Mouse (Mus musculus): ENCODE data around the gene Bves. TPM values are rescaled to one million over a fixed set of nuclear protein-coding genes. Genes with fewer than 3 reads are reported as not detected.
"Not testable (repeated sequence)": the region's sequence is repeated elsewhere in the genome, so short reads cannot be mapped to it uniquely, and the experiment has no call there.

Gene Bves
- total and polyA plus RNA-seq, 2 experiments from 2014 or later, result 90.0 to 113 TPM

GRCm38 (mm10) chr10:45348143-45348542 is 12.6 kb downstream of the Bves start:
- peaks cover 58% of the 10 kb centered on the region for H3K36me3 ChIP-seq (replicated peaks; ENCODE audit: control insufficient read depth, insufficient read depth, low read length)
- H3K27me3 ChIP-seq (ENCODE audit: control insufficient read depth, insufficient read depth, low read length); H3K4me2 ChIP-seq (ENCODE audit: low read depth, low read length); H3K27ac ChIP-seq (ENCODE audit: low read depth); H3K9me3 ChIP-seq (replicated peaks; ENCODE audit: control insufficient read depth, low read length); H3K4me3 ChIP-seq (ENCODE audit: low read depth, low read length); H3K9ac ChIP-seq (replicated peaks; ENCODE audit: low read depth, low read length); ATAC-seq (ENCODE audit: insufficient read depth, low read depth); H3K4me1 ChIP-seq (ENCODE audit: control insufficient read depth, insufficient read depth); DNase-seq (ENCODE audit: low spot score): not testable (repeated sequence)
- WGBS, result 85% methylated on average over 3 of the region's 3 CpGs
- TF ChIP-seq CTCF (IDR thresholded peaks at IDR 0.05; ENCODE audit: low read depth), result peak; percentile 28; the same call in 1 of the 2 replicates

- DNase-seq (ENCODE audit: low spot score), result no peak
- H3K9ac ChIP-seq (replicated peaks; ENCODE audit: low read depth, low read length), result no peak overlapping the region
- ATAC-seq (ENCODE audit: insufficient read depth, low read depth), result no peak
- peaks cover 56% of the 10 kb centered on the region for H3K36me3 ChIP-seq (replicated peaks; ENCODE audit: control insufficient read depth, insufficient read depth, low read length)
- no peak overlapping the region for H3K4me2 ChIP-seq (ENCODE audit: low read depth, low read length)
- H3K9me3 ChIP-seq (replicated peaks; ENCODE audit: control insufficient read depth, low read length), result no peaks in the 10 kb centered on the region
- H3K27me3 ChIP-seq (ENCODE audit: control insufficient read depth, insufficient read depth, low read length), result no peaks in the 10 kb centered on the region
- TF ChIP-seq CTCF (IDR thresholded peaks at IDR 0.05; ENCODE audit: low read depth) (no peak), EP300 (IDR thresholded peaks at IDR 0.05; ENCODE audit: low read depth) (no peak)
- no peak overlapping the region for H3K4me3 ChIP-seq (ENCODE audit: low read depth, low read length)
- no peaks in the 10 kb centered on the region for H3K4me1 ChIP-seq (ENCODE audit: control insufficient read depth, insufficient read depth)
- WGBS, result 80% methylated on average over 6 of the region's 6 CpGs
- H3K27ac ChIP-seq (ENCODE audit: low read depth), result no peak overlapping the region; the same call in 1 of the 2 replicates
Measured at GRCm38 (mm10) chr10:45356091-45356490, 20.5 kb downstream of the Bves start.

- Histone ChIP-seq H3K27me3 (ENCODE audit: control insufficient read depth, insufficient read depth, low read length) (no peaks in the 10 kb centered on the region), H3K27ac (ENCODE audit: low read depth) (peak overlapping the region; percentile 96), H3K9me3 (replicated peaks; ENCODE audit: control insufficient read depth, low read length) (no peaks in the 10 kb centered on the region), H3K9ac (replicated peaks; ENCODE audit: low read depth, low read length) (no peak overlapping the region), H3K4me1 (ENCODE audit: control insufficient read depth, insufficient read depth) (peaks cover 16% of the 10 kb centered on the region), H3K4me2 (ENCODE audit: low read depth, low read length) (no peak overlapping the region), H3K36me3 (replicated peaks; ENCODE audit: control insufficient read depth, insufficient read depth, low read length) (peaks cover 32% of the 10 kb centered on the region), H3K4me3 (ENCODE audit: low read depth, low read length) (no peak overlapping the region)
- peak; percentile 90 for ATAC-seq (ENCODE audit: insufficient read depth, low read depth)
- peak; percentile 87 for DNase-seq (ENCODE audit: low spot score)
- TF ChIP-seq EP300 (IDR thresholded peaks at IDR 0.05; ENCODE audit: low read depth) (0 out of 2 replicates have a peak, but pooled peaks have one; percentile 23), CTCF (IDR thresholded peaks at IDR 0.05; ENCODE audit: low read depth) (no peak)
- WGBS, result 24% methylated on average over 5 of the region's 5 CpGs
Measured at GRCm38 (mm10) chr10:45363396-45363795, 27.8 kb downstream of the Bves start.

GRCm38 (mm10) chr10:45366987-45367705 is 31.6 kb downstream of the Bves start:
- no peak for DNase-seq (ENCODE audit: low spot score)
- H3K27ac ChIP-seq (ENCODE audit: low read depth), result no peak overlapping the region
- TF ChIP-seq EP300 (IDR thresholded peaks at IDR 0.05; ENCODE audit: low read depth), result no peak
- TF ChIP-seq CTCF (IDR thresholded peaks at IDR 0.05; ENCODE audit: low read depth), result peak; percentile 23
- H3K4me2 ChIP-seq (ENCODE audit: low read depth, low read length), result no peak overlapping the region
- peaks cover 16% of the 10 kb centered on the region for H3K4me1 ChIP-seq (ENCODE audit: control insufficient read depth, insufficient read depth)
- 84% methylated on average over 17 of the region's 17 CpGs for WGBS
- H3K4me3 ChIP-seq (ENCODE audit: low read depth, low read length), result no peak overlapping the region
- H3K36me3 ChIP-seq (replicated peaks; ENCODE audit: control insufficient read depth, insufficient read depth, low read length), result peaks cover 43% of the 10 kb centered on the region
- no peaks in the 10 kb centered on the region for H3K27me3 ChIP-seq (ENCODE audit: control insufficient read depth, insufficient read depth, low read length)
- no peak for ATAC-seq (ENCODE audit: insufficient read depth, low read depth)
- no peak overlapping the region for H3K9ac ChIP-seq (replicated peaks; ENCODE audit: low read depth, low read length)
- no peaks in the 10 kb centered on the region for H3K9me3 ChIP-seq (replicated peaks; ENCODE audit: control insufficient read depth, low read length)

GRCm38 (mm10) chr10:45369639-45370038 is 34.1 kb downstream of the Bves start:
- TF ChIP-seq EP300 (IDR thresholded peaks at IDR 0.05; ENCODE audit: low read depth), result no peak
- TF ChIP-seq CTCF (IDR thresholded peaks at IDR 0.05; ENCODE audit: low read depth), result no peak
- Histone ChIP-seq H3K9me3 (replicated peaks; ENCODE audit: control insufficient read depth, low read length) (no peaks in the 10 kb centered on the region), H3K27me3 (ENCODE audit: control insufficient read depth, insufficient read depth, low read length) (no peaks in the 10 kb centered on the region), H3K27ac (ENCODE audit: low read depth) (no peak overlapping the region), H3K4me3 (ENCODE audit: low read depth, low read length) (no peak overlapping the region), H3K4me1 (ENCODE audit: control insufficient read depth, insufficient read depth) (no peaks in the 10 kb centered on the region), H3K4me2 (ENCODE audit: low read depth, low read length) (no peak overlapping the region), H3K36me3 (replicated peaks; ENCODE audit: control insufficient read depth, insufficient read depth, low read length) (peaks cover 43% of the 10 kb centered on the region), H3K9ac (replicated peaks; ENCODE audit: low read depth, low read length) (no peak overlapping the region)
- WGBS, result 47% methylated on average over 3 of the region's 3 CpGs
- ATAC-seq (ENCODE audit: insufficient read depth, low read depth) (no peak), DNase-seq (ENCODE audit: low spot score) (no peak)

- no peak for ATAC-seq (ENCODE audit: insufficient read depth, low read depth)
- H3K9me3 ChIP-seq (replicated peaks; ENCODE audit: control insufficient read depth, low read length), result no peaks in the 10 kb centered on the region
- H3K4me1 ChIP-seq (ENCODE audit: control insufficient read depth, insufficient read depth), result no peaks in the 10 kb centered on the region
- no peak overlapping the region for H3K4me3 ChIP-seq (ENCODE audit: low read depth, low read length)
- DNase-seq (ENCODE audit: low spot score), result no peak
- TF ChIP-seq EP300 (IDR thresholded peaks at IDR 0.05; ENCODE audit: low read depth), result no peak
- no peak for TF ChIP-seq CTCF (IDR thresholded peaks at IDR 0.05; ENCODE audit: low read depth)
- WGBS, result 92% methylated on average over 2 of the region's 2 CpGs
- H3K4me2 ChIP-seq (ENCODE audit: low read depth, low read length), result no peak overlapping the region
- no peak overlapping the region for H3K27ac ChIP-seq (ENCODE audit: low read depth)
- no peaks in the 10 kb centered on the region for H3K27me3 ChIP-seq (ENCODE audit: control insufficient read depth, insufficient read depth, low read length)
- no peak overlapping the region for H3K9ac ChIP-seq (replicated peaks; ENCODE audit: low read depth, low read length)
- peaks cover 43% of the 10 kb centered on the region for H3K36me3 ChIP-seq (replicated peaks; ENCODE audit: control insufficient read depth, insufficient read depth, low read length)
Measured at GRCm38 (mm10) chr10:45370545-45370944, 35.0 kb downstream of the Bves start.
